Mouse (Mus musculus) megakaryocyte-erythroid progenitor cell, adult 5 weeks (primary cell): ENCODE data around the gene Sema3g. TPM values are rescaled to one million over a fixed set of nuclear protein-coding genes. Genes with fewer than 3 reads are reported as not detected.

ENCODE experiments used
- polyA plus RNA-seq: library from polyadenylated mRNA; stranded (reverse); fragments of >175 nt; gene quantifications from 2 replicates; pipeline ENCODE4 v1.2.3, GENCODE M21; 2012

Gene Sema3g
- polyA plus RNA-seq: 0.11 and 0.21 TPM in 2 replicates

DNA sequence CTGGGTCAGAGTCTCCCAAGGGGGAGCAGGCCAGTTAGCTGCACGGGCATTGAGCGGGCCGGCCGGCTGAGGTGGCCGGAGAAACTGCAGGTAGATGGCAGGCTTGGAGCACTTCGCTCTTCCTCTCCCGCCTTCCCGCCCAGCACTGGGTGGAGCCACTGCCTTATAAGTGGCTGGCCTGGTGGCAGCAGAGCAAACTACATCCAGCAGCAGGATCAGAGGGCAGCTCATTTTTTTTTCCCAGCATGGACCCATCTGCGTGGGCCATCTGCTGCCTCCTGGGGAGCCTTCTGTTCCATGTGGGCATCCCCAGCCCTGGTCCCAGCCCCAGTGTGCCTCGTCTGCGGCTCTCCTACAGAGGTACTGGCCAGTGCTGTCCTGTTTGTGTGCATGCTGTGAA lies at the start of gene Sema3g:
TSS of gene Sema3g (plus strand) at position 195 of the 400 bp plus-strand sequence.

DNA sequence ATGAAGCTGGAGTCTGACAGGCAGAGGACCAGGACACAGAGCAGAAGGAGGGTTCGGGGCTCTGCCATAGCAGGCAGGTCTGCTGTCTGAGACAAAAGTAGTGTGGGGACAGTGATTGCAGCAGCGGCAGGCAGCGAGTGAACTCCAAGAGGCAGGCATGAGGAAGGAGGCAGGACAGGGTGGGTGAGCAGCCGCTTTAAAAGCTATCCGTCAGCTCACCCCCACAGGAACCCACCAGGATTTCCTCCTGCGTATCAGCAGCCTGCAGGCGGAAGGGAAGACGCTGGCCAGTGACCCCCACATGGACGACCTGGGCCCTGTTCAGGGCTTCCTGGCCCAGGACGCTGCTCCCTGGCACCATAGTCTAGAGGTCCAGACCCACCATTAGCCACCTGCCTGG lies 49.2 kb upstream of the Sema3g start, which contains the start of gene Stab1:
TSS of gene Stab1 (minus strand) at position 217 of the 400 bp plus-strand sequence.

DNA sequence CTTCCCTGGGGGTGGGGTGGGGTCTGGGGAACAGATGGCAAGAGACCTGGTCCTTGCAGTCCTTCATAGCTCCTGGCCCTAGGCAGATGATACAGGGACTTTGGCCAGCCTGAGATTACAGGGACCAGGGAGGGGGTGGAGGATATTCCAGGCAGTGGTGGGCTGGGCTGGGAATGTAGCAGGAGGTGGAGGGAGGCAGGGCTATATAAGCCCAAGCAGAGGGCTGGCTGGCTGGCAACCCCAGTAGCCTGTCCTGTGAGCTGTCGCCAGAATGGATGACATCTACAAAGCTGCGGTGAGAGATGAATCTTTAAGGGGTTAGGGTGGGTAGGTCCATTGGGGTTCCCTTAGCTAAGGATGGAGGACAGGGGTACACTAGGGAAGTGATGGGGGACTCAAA lies 9.6 kb upstream of the Sema3g start, which contains the start of gene Tnnc1:
TSS of gene Tnnc1 (plus strand) at position 229 of the 400 bp plus-strand sequence.

GRCm38 (mm10) chr14:31216846-31217245 lies 814 bp upstream of the Sema3g start, which contains the start of gene Nisch:
Gene Nisch (minus strand): TSS chr14:31216946.

GRCm38 (mm10) chr14:31251084-31251604 lies 33.5 kb downstream of the Sema3g start, which contains the start of the genes Phf7 and Bap1:
Gene Phf7 (minus strand): TSS chr14:31251317.
Gene Bap1 (plus strand): TSS chr14:31251450.

Other genes with a start within 250 kb of the Sema3g start
- 5.6 and 6.6 TPM in 2 replicates for gene Glt8d1, start 216.5 kb upstream of the Sema3g start, polyA plus RNA-seq
- gene Spcs1, start 216.2 kb upstream of the Sema3g start, polyA plus RNA-seq: 21.1 and 23.1 TPM in 2 replicates
- gene Pbrm1, start 198.7 kb upstream of the Sema3g start, polyA plus RNA-seq: 8.0 and 8.9 TPM in 2 replicates
- gene Gnl3, start 198.7 kb upstream of the Sema3g start, polyA plus RNA-seq: 25.0 and 35.7 TPM in 2 replicates
- 56.0 TPM in 2 replicates for gene Smim4, start 88.9 kb upstream of the Sema3g start, polyA plus RNA-seq
- gene Nt5dc2, start 86.8 kb upstream of the Sema3g start, polyA plus RNA-seq: 154 and 193 TPM in 2 replicates
- 0.70 and 0.91 TPM in 2 replicates for gene Stab1, start 49.2 kb upstream of the Sema3g start, polyA plus RNA-seq
- gene Tnnc1, start 9.5 kb upstream of the Sema3g start, polyA plus RNA-seq: 0.22 and 1.1 TPM in 2 replicates
- gene Nisch, start 914 bp upstream of the Sema3g start, polyA plus RNA-seq: 224 and 288 TPM in 2 replicates
- 4.1 and 4.2 TPM in 2 replicates for gene Phf7, start 33.5 kb downstream of the Sema3g start, polyA plus RNA-seq
- gene Bap1, start 33.6 kb downstream of the Sema3g start, polyA plus RNA-seq: 100 and 129 TPM in 2 replicates
- gene Dnah1, start 106.0 kb downstream of the Sema3g start, polyA plus RNA-seq: 0.05 and 0.12 TPM in 2 replicates
- gene Capn7, start 118.8 kb downstream of the Sema3g start, polyA plus RNA-seq: 6.5 and 8.4 TPM in 2 replicates
- gene Sh3bp5, start 218.2 kb downstream of the Sema3g start, polyA plus RNA-seq: 8.4 and 10.5 TPM in 2 replicates